Mouse (Mus musculus): ENCODE data around the gene Clrn3.

DNA sequence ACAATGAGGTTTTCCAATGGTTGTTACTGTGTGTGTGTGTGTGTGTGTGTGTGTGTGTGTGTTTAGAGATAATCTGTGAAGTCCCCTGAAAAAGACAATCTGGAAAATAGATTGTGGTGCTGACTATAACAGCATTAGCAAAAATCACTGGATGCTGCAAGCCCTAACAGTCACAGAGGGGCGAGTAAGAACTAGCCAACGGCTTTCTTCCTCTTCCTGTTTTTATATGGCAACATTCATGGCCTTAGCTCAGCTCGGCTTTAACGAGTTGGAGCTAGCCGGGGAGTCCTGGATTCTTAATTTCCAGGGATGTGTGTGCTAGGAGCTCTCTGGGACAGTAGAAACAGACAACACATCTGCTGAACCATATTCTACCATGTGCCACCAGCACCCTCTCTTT lies 8.2 kb downstream of the Clrn3 start:
- TF ChIP-seq POLR2A (IDR thresholded peaks at IDR 0.05; ENCODE audit: extremely low read depth, insufficient read depth, low read length) (no peak), CTCF (IDR thresholded peaks at IDR 0.05; ENCODE audit: low read depth, low read length) (no peak)
